Mouse (Mus musculus) brain, embryonic 14.5 days (tissue): ENCODE measurements around the gene C1qc.

Experiments used
- CTCF ChIP-seq: fragments of 200-500 bp; IDR thresholded peaks from 2 replicates; pipeline ENCODE4 v1.5.1; 2012; ENCODE audit warnings: inconsistent platforms, mild to moderate bottlenecking, moderate library complexity, borderline replicate concordance; ENCODE audit not compliant: insufficient read depth, insufficient read length; ENCODE audit errors: extremely low read depth
- POLR2A ChIP-seq: fragments of 200-500 bp; IDR thresholded peaks from 2 replicates; pipeline ENCODE4 v1.6.1; 2012; ENCODE audit warnings: mild to moderate bottlenecking, inconsistent platforms, borderline replicate concordance; ENCODE audit not compliant: poor library complexity, insufficient read depth, insufficient read length, severe bottlenecking; ENCODE audit errors: extremely low read depth

- no peak for TF ChIP-seq CTCF
- TF ChIP-seq POLR2A, result no peak
Measured at GRCm38 (mm10) chr4:136842033-136842432, 50.8 kb downstream of the C1qc start.
